Mouse (Mus musculus): ENCODE measurements around the gene Ndufc2.

- TF ChIP-seq EP300 (IDR thresholded peaks at IDR 0.05) (no peak), CTCF (IDR thresholded peaks at IDR 0.05) (no peak)
Measured at GRCm38 (mm10) chr7:97411106-97411505, 11.3 kb downstream of the Ndufc2 start.

All from lung, postnatal 0 days (tissue).